Mouse (Mus musculus) thymus, adult 2 months (tissue): ENCODE results near the gene Kirrel3.

ENCODE experiments used
- CTCF ChIP-seq: fragments of 200-500 bp; IDR thresholded peaks from 2 replicates; pipeline ENCODE4 v1.5.1; 2012; ENCODE audit warnings: mild to moderate bottlenecking, control low read depth, low read length, moderate library complexity, borderline replicate concordance; ENCODE audit not compliant: control insufficient read depth, poor library complexity, insufficient read depth; ENCODE audit errors: extremely low read depth
- POLR2A ChIP-seq: fragments of 200-500 bp; IDR thresholded peaks from 2 replicates; pipeline ENCODE4 v1.6.1; 2012; ENCODE audit warnings: mild to moderate bottlenecking, low read length, control low read depth, moderate library complexity; ENCODE audit not compliant: control insufficient read depth, poor library complexity, insufficient read depth; ENCODE audit errors: extremely low read depth

- TF ChIP-seq CTCF (no peak), POLR2A (no peak)
Observed at GRCm38 (mm10) chr9:34983513-34984462, 498.1 kb downstream of the Kirrel3 start.
